Mouse (Mus musculus): ENCODE measurements around the gene Cfap126. TPM values are rescaled to one million over a fixed set of nuclear protein-coding genes. Genes with fewer than 3 reads are reported as not detected.
"Not testable (repeated sequence)": the region's sequence is repeated elsewhere in the genome, so short reads cannot be mapped to it uniquely, and the experiment has no call there.

Gene Cfap126
- polyA plus RNA-seq, 1 experiment from 2014 or later = 14.1 TPM

DNA sequence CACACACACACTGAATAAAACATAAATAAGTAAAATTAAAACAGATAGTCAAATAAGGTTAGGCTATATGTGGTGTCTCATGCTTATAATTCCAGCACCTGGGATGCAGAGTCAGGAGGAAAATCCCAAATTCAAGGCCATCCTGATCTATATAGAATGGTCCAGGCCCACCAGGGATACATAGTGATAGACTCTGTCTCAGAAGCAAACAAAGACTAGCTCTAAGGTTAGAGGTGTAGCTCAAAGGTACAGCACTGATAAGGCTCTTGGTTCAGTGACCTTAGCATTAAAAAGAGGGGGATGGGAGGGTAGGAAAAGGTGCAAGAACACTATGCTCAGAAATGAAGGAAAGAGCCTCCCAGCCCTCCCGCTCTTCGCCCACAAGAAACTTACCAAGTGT, 21.9 kb downstream of the Cfap126 start:
- 98% methylated on average over 2 of the region's 2 CpGs for WGBS
- H3K36me3 ChIP-seq = peaks cover 67% of the 10 kb centered on the region

DNA sequence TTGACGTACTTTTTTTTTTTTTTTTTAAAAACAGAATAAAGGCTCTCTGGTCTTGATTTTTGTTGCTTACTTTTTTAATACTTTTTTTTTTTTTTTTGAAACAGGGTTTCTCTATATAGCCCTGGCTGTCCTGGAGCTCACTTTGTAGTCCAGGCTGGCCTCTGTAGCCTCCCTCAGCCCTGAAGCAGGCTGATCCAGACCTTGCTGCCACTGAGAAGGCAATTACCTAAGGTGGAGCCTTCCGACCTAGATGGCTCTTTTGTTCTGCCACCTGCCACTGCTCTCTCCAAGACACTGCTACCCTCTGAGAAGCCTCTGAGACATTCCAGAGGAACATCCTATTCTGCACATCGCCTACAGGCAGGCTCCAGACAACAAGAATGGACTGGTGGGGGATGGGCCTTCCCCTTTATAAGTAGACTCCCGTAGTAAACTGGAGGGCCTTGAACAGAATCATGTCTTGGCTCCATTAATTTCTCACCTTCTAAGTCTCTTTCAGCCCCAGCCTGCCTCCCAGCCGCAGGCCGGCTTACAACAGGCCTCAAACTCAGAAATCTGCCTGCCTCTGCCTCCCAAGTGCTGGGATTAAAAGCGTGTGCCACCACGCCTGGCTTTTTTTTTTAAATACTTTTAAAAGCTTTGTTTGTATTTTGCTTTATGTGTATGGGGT, 23.9 kb downstream of the Cfap126 start:
- H3K9me3 ChIP-seq; H3K27ac ChIP-seq (replicated peaks); H3K4me3 ChIP-seq; ATAC-seq (ENCODE audit: low FRiP score, low read depth); H3K9ac ChIP-seq; H3K27me3 ChIP-seq; H3K4me2 ChIP-seq; H3K4me1 ChIP-seq (replicated peaks): not testable (repeated sequence)
- H3K36me3 ChIP-seq = peaks cover 77% of the 10 kb centered on the region
- 87% methylated on average over 8 of the region's 8 CpGs for WGBS

More for the DNA sequence above, 21.9 kb downstream of the Cfap126 start:
- Histone ChIP-seq H3K4me2 (no peak overlapping the region), H3K9ac (no peak overlapping the region), H3K4me1 (replicated peaks) (no peaks in the 10 kb centered on the region), H3K4me3 (no peak overlapping the region), H3K27me3 (no peaks in the 10 kb centered on the region), H3K9me3 (no peaks in the 10 kb centered on the region), H3K27ac (replicated peaks) (no peak overlapping the region)
- no peak for ATAC-seq (ENCODE audit: low FRiP score, low read depth)

DNA sequence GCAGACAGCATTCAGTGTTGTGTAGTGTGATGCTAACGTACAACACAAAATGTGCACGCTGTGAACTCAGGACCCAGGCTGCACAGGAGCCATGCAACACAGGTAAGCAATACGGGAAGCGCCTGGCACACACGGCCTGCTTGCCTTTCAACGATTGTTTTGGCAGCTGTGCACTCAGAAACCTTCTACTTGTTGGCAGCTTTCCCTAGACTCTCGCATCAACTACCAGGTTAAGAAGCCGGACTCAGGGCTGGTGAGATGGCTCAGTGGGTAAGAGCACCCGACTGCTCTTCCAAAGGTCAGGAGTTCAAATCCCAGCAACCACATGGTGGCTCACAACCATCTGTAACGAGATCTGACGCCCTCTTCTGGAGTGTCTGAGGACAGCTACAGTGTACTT, 29.3 kb downstream of the Cfap126 start:
- peaks cover 51% of the 10 kb centered on the region for H3K36me3 ChIP-seq
- not testable (repeated sequence) for H3K4me2 ChIP-seq; H3K27me3 ChIP-seq; ATAC-seq (ENCODE audit: low FRiP score, low read depth); H3K9ac ChIP-seq; H3K27ac ChIP-seq (replicated peaks); H3K4me3 ChIP-seq; H3K9me3 ChIP-seq; H3K4me1 ChIP-seq (replicated peaks)
- WGBS = 84% methylated on average over 10 of the region's 11 CpGs

- peak; percentile 97 for ATAC-seq (ENCODE audit: low FRiP score, low read depth)
- under 1% methylated on average over 29 of the region's 34 CpGs for WGBS
- H3K36me3 ChIP-seq = no peaks in the 10 kb centered on the region
These were observed 36.4 kb downstream of the Cfap126 start, which contains the start of the genes Sdhc and Mpz for GRCm38 (mm10) chr1:171149974-171150760. Gene Sdhc (minus strand): TSS chr1:171150603. Gene Mpz (plus strand): TSS chr1:171150711.

GRCm38 (mm10) chr1:171150838-171151391, 37.2 kb downstream of the Cfap126 start:
- no peaks in the 10 kb centered on the region for H3K36me3 ChIP-seq
- peak overlapping the region; percentile 83 for H3K27ac ChIP-seq (replicated peaks)
- H3K27me3 ChIP-seq = no peaks in the 10 kb centered on the region
- peak overlapping the region; percentile 77 for H3K4me3 ChIP-seq
- peaks cover 22% of the 10 kb centered on the region for H3K4me1 ChIP-seq (replicated peaks)
- H3K4me2 ChIP-seq = peak overlapping the region; percentile 88
- ATAC-seq (ENCODE audit: low FRiP score, low read depth) = peak; percentile 56
- no peaks in the 10 kb centered on the region for H3K9me3 ChIP-seq
- WGBS = 5% methylated on average over 18 of the region's 18 CpGs
- peak overlapping the region; percentile 45 for H3K9ac ChIP-seq

More at GRCm38 (mm10) chr1:171149974-171150760, 36.4 kb downstream of the Cfap126 start, which contains the start of the genes Sdhc and Mpz:
- peak within 1 kb of the TSS; percentile 77 for H3K4me3 ChIP-seq
- H3K4me1 ChIP-seq (replicated peaks) = peaks cover 22% of the 10 kb centered on the region
- no peaks in the 10 kb centered on the region for H3K9me3 ChIP-seq
- peak within 1 kb of the TSS; percentile 88 for H3K4me2 ChIP-seq
- peak within 1 kb of the TSS; percentile 75 for H3K9ac ChIP-seq
- peak within 1 kb of the TSS; percentile 83 for H3K27ac ChIP-seq (replicated peaks)
- H3K27me3 ChIP-seq = no peaks in the 10 kb centered on the region

GRCm38 (mm10) chr1:171151966-171152365, 38.2 kb downstream of the Cfap126 start:
- H3K36me3 ChIP-seq = no peaks in the 10 kb centered on the region
- no peak for ATAC-seq (ENCODE audit: low FRiP score, low read depth)
- H3K4me2 ChIP-seq = no peak overlapping the region
- H3K9ac ChIP-seq = no peak overlapping the region
- 86% methylated on average over 4 of the region's 4 CpGs for WGBS
- H3K9me3 ChIP-seq = no peaks in the 10 kb centered on the region
- no peaks in the 10 kb centered on the region; the same call in 1 of the 2 replicates for H3K27me3 ChIP-seq
- H3K27ac ChIP-seq (replicated peaks) = no peak overlapping the region
- no peak overlapping the region for H3K4me3 ChIP-seq
- peaks cover 22% of the 10 kb centered on the region for H3K4me1 ChIP-seq (replicated peaks)

DNA sequence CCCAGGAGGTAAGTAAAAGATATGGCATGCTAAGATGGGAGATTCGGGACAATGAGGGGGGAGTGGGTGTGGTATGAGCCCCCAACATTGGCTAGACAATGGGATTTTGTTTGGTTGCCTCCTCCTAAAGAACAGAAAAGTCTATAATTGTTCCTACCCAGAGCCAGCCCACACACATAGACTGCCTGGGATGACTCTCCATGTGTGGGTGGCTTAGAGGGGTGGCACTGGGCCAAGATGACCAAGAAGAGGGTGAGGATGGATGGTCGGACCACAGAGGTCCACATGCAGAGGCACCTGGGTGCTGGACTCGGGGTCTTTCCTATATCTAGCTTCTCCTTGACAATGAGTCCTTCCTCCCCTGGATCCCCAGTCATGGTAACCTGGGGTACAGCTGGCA, 42.9 kb downstream of the Cfap126 start:
- Histone ChIP-seq H3K27me3 (peaks cover 27% of the 10 kb centered on the region), H3K9me3 (no peaks in the 10 kb centered on the region), H3K9ac (no peak overlapping the region), H3K27ac (replicated peaks) (no peak overlapping the region), H3K4me2 (no peak overlapping the region), H3K4me3 (no peak overlapping the region), H3K4me1 (replicated peaks) (peaks cover 5% of the 10 kb centered on the region; the same call in 1 of the 2 replicates), H3K36me3 (no peaks in the 10 kb centered on the region)
- ATAC-seq (ENCODE audit: low FRiP score, low read depth) = no peak
- WGBS = 70% methylated on average over 3 of the region's 3 CpGs

DNA sequence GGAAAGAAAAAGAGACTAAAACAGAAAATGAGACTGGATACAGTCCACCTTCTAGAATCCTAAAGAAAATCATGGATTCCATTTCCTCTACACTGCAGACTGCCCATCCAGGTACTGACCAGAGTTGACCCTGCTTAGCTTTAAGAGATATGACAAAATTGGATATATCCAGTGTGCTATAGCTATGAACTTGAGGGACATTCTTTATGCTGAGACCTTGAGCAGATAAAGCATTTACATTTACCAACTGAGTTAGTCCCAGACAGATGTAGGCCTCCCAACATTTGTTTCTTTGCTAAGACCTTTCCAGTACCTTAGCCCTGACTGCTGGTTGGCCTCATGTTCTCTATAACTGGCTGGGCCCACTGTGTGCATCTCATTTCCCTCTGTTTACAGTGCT, 44.2 kb downstream of the Cfap126 start:
- Histone ChIP-seq H3K27me3 (peaks cover 28% of the 10 kb centered on the region), H3K4me2 (no peak overlapping the region)
- ATAC-seq (ENCODE audit: low FRiP score, low read depth) = no peak

GRCm38 (mm10) chr1:171159485-171159975, 45.8 kb downstream of the Cfap126 start:
- H3K4me1 ChIP-seq (replicated peaks) = peaks cover 5% of the 10 kb centered on the region; the same call in 1 of the 2 replicates
- H3K36me3 ChIP-seq = no peaks in the 10 kb centered on the region
- no peak overlapping the region for H3K9ac ChIP-seq
- 3% methylated on average over 15 of the region's 15 CpGs for WGBS
- H3K4me3 ChIP-seq = peak overlapping the region; percentile 19
- no peaks in the 10 kb centered on the region for H3K9me3 ChIP-seq
- H3K4me2 ChIP-seq = peak overlapping the region; percentile 46
- H3K27me3 ChIP-seq = peaks cover 30% of the 10 kb centered on the region
- ATAC-seq (ENCODE audit: low FRiP score, low read depth) = no peak
- H3K27ac ChIP-seq (replicated peaks) = no peak overlapping the region

More for the DNA sequence above, 44.2 kb downstream of the Cfap126 start:
- Histone ChIP-seq H3K9me3 (no peaks in the 10 kb centered on the region), H3K4me3 (no peak overlapping the region), H3K36me3 (no peaks in the 10 kb centered on the region), H3K9ac (no peak overlapping the region), H3K27ac (replicated peaks) (no peak overlapping the region), H3K4me1 (replicated peaks) (peaks cover 5% of the 10 kb centered on the region; the same call in 1 of the 2 replicates)

DNA sequence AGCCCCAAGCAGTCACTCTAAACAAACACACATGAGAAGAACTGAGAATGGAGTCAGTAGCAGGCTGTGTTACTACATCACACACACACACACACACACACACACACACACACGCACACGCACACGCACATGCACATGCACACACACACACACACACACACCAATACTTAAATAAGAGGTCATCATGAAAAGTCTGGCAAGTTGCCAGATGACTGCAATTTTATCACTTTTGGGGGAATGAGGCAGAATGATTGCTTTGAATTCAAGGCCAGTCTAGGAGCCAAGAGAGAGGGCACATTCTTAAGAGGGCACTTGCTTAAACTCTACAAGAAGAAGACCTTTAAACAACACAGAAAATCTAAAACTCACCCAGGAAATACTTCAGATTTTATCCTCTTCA, 48.8 kb downstream of the Cfap126 start:
- Histone ChIP-seq H3K9ac (no peak overlapping the region), H3K4me2 (no peak overlapping the region), H3K36me3 (no peaks in the 10 kb centered on the region), H3K27me3 (peaks cover 30% of the 10 kb centered on the region), H3K27ac (replicated peaks) (no peak overlapping the region), H3K4me1 (replicated peaks) (peaks cover 5% of the 10 kb centered on the region; the same call in 1 of the 2 replicates), H3K9me3 (no peaks in the 10 kb centered on the region), H3K4me3 (no peak overlapping the region)
- no peak for ATAC-seq (ENCODE audit: low FRiP score, low read depth)
- 94% methylated on average over 3 of the region's 3 CpGs for WGBS

- Histone ChIP-seq H3K9ac (no peak overlapping the region), H3K27me3 (peaks cover 15% of the 10 kb centered on the region), H3K36me3 (no peaks in the 10 kb centered on the region), H3K9me3 (no peaks in the 10 kb centered on the region), H3K4me1 (replicated peaks) (peaks cover 5% of the 10 kb centered on the region; the same call in 1 of the 2 replicates), H3K4me2 (no peak overlapping the region), H3K27ac (replicated peaks) (no peak overlapping the region), H3K4me3 (no peak overlapping the region)
- WGBS = 32% methylated on average over 3 of the region's 3 CpGs
- ATAC-seq (ENCODE audit: low FRiP score, low read depth) = no peak
These were observed 50.5 kb downstream of the Cfap126 start for GRCm38 (mm10) chr1:171164258-171164657.

All from hindbrain, embryonic 15.5 days (tissue).